Mouse (Mus musculus) heart, postnatal 0 days (tissue): ENCODE results near the gene Elavl3.

Experiments used
- CTCF ChIP-seq: IDR thresholded peaks from 2 replicates; pipeline ENCODE4 v1.5.1; 2016; ENCODE audit warnings: antibody characterized with exemption, control low read depth, low read depth
- EP300 ChIP-seq: IDR thresholded peaks from 2 replicates; pipeline ENCODE4 v1.6.1; 2016; ENCODE audit warnings: antibody characterized with exemption, low read depth

DNA sequence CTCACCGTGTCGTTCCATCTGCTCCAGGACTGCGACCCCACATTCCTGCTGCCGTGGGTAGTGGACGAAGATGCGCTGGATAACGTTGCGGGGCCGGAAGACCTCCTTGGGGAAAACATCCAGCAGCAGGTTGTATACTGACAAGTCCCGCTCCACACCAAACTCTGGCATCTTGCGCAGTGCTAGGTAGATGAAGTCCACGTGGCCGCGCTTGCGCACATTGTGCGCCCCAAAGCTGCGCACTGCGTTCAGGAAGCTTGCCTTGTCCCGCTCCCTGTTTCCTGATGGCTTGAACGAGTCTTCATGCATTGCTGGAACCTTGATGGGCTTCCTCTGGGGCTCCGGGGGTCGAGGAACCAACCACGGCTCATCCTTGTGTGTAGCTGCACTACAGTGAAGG, 24.4 kb upstream of the Elavl3 start:
- TF ChIP-seq EP300 = no peak
- TF ChIP-seq CTCF = no peak
